Mouse (Mus musculus): Measurements from ENCODE around the gene Ppil6.

Ppil6 gene

DNA sequence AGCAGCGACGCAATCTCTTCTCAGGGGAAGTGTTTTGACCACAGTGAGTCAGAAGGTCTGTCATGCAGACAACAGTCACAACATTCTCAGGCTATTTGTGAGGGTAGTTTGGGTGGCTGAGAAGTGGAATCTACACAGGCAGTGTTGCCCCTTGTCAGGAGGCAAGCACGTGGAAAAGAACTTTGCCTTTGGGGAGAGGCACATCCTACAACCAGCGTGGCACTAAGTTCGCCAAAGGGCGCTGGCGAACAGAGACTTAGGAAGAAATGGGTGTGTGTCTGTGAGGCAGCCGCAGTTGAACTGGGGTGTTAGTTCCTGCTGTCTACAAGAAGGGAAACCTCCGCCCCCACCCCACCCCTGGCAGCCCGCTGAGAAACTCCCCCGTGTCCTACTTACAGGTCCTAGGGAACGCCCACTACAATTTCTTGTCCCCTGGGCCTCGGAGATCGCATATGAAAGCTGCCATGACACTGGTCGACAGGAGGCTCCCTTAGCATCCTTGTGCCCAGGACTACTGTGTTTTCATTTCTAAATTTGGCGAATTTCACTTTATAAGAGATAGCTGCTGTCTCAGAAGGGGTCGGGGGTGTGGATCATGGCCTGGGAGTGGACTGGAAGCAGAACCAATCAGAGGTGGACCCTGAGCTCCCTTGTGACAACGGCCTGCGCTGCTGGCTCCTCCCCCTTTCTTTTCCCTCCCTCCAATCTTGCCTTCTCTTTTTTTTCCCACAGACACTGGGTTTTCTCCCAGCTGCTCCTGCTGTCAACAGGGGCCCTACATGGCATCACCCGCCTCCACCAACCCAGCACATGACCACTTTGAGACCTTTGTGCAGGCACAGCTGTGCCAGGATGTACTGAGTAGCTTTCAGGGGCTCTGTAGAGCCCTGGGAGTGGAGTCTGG, 12.7 kb upstream of the Ppil6 start:
- in situ Hi-C loops (cut with MboI, MseI): loop anchor here (25.0 kb wide), 1 partner anchor 785 kb away; no protein-coding TSS in a partner anchor

DNA sequence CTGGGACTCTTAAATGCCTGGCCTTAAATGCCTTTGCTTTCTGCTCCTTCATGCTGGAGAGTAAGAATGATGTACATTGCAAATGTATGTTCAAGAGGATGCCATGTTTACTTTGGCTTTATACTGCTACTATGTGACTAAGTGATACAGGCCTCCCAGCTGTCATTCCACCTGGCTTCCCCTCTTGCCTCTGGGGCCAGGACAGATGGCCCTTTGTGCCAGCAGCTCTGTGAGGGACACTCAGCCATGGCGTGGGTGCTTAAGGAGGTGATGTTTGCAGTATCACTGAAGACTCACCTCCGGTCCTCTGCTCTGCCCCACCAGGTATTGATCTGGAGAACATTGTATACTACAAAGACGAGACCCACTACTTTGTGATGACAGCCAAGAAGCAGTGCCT, 10.3 kb upstream of the Ppil6 start:
- in situ Hi-C loops (cut with MboI, MseI): loop anchor here (25.0 kb wide), 1 partner anchor 782 kb away; no protein-coding TSS in a partner anchor

DNA sequence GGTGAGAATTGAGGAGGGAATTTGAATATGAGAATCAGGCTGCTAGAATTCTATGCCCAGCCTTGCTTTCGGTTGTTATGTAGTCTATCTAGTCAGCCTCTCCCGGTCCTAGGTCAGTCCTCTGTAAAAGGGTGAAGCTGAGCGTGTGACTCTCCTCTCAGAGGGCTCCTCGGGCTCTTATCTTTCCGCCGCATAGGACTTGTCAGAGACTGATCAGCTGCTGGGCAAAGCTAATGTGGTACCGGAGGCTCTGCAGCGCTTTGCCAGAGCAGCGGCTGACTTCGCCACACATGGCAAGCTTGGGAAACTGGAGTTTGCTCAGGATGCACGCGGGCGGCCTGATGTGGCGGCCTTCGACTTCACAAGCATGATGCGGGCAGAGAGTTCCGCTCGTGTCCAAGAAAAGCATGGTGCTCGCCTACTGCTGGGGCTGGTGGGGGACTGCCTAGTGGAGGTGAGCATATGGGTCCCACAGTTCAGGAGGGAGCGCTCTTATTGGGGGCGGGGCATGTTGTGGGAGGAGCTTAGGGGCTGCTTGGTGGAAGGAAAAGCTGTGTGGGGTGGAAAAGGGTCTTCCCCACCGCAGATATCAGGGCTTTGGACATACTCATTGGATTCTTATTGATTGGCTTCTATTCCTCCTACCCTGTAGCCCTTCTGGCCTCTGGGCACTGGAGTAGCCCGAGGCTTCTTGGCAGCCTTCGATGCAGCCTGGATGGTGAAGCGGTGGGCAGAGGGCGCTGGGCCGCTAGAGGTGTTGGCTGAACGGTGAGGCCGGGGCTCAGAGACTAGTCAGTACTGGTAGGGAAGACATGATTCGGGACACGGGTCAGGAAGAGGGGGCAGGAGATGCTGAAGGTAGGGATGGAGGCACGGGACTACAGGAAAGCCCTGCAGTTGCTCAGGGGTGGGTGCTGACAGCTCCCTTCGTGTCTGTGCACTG, 9.0 kb upstream of the Ppil6 start:
- in situ Hi-C loops (cut with MboI, MseI): loop anchor here (25.0 kb wide), 1 partner anchor 781 kb away; no protein-coding TSS in a partner anchor

DNA sequence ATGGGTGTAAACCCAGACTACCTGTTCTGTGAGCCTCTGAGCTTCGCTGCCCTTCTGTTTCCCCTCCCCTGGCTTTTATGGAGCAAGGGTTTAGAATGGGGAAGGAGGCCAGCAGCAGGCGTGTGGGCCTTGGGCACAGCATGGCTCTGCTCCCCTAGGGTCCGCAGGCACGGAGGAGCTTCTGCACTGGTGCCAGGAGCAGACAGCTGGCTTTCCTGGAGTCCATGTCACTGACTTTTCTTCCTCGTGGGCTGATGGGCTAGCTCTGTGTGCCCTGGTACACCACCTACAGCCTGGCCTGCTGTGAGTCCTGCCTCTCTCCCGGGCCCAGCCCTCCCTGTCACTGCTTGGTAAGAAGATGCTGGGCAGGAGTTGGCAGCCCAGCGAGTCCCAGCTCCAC, 7.8 kb upstream of the Ppil6 start:
- in situ Hi-C loops (cut with MboI, MseI): loop anchor here (25.0 kb wide), 1 partner anchor 780 kb away; no protein-coding TSS in a partner anchor

DNA sequence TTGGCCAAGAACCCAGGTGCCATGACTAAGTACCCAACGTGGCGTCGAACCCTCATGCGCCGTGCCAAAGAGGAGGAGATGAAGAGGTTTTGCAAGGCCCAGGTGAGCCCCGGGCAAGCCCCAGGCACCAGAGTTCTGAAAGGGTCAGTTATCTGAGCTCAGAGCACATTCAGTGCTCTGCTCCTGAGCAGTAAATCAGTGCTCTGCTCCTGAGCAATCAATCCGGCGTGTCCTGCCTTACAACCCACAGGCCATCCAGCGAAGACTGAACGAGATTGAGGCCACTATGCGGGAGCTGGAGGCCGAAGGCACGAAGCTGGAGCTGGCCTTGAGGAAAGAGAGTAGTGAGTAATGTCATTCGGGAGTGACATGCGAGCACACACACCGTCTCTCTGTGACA, 4.5 kb upstream of the Ppil6 start:
- in situ Hi-C loops (cut with MboI, MseI): loop anchor here (25.0 kb wide), 1 partner anchor 777 kb away; no protein-coding TSS in a partner anchor

DNA sequence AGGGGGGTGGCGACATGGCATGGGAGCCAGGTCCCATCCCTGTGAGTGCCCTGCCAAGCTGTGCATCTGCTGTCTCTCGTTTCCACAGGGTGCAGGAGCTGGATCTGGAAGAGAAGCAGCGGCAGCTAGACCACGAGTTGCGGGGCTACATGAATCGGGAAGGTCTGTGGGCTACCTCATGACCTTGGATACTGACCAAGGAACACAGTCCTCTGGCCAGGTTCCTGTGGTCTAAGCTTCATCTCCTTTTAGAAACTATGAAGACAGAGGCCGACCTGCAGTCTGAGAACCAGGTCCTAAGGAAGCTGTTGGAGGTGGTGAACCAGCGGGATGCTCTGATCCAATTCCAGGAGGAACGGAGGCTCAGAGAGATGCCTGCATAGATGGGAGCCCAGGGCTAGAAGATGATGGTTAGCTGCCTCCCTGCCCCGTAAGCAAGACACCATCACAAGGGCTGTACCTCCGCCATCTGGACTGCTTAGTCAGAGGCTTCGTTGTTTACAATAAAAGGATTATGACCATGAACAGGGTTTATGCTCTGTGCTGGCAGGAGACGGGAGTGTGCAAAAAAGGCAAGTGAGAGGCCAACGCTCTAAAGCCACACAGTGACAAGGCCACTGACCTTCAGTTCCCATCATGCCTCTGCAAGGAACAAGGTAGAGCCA, 3.6 kb upstream of the Ppil6 start:
- in situ Hi-C loops (cut with MboI, MseI): loop anchor here (25.0 kb wide), 1 partner anchor 776 kb away; no protein-coding TSS in a partner anchor

DNA sequence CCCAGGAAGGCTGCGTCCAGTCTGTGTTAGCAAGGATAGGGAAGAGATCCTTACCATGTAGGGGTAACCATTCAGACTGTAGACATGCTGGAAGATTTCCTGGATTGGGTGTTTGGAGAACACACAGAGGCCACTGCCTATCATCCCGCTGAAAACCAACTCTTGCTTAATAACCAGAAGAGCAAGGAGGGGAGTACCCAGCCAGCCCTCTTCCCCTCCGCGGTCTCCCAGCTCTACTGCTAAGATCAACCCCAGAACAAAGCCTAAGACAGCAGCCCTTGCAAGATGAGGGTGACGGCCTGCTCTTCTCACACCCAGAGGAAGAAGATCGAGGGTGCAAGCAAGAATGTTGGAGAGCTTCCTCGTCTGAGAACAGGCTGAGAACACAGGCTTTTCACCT, 1.4 kb upstream of the Ppil6 start:
- in situ Hi-C loops (cut with MboI, MseI): loop anchor here (25.0 kb wide), 1 partner anchor 773 kb away; no protein-coding TSS in a partner anchor

DNA sequence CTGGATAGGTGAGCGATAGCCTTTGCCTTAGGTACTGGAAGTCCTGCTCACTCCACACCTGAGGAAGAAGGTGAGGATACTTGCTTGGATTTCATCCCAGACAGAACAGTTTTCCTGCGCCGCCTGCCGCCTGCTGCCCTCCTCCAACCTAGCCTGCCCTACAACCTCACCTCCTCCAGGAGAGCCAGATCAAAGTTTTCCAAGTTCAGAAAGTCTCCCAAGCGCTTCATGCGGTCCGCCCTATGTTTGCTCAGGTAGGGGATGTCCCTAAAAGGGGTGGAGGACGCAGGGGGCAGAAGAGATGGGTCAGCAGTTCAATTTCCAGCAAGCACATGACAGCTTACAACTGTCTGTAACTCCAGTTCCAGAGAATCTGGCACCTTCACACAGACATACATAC, 945 bp upstream of the Ppil6 start:
- in situ Hi-C loops (cut with MboI, MseI): loop anchor here (25.0 kb wide), 1 partner anchor 773 kb away; no protein-coding TSS in a partner anchor

DNA sequence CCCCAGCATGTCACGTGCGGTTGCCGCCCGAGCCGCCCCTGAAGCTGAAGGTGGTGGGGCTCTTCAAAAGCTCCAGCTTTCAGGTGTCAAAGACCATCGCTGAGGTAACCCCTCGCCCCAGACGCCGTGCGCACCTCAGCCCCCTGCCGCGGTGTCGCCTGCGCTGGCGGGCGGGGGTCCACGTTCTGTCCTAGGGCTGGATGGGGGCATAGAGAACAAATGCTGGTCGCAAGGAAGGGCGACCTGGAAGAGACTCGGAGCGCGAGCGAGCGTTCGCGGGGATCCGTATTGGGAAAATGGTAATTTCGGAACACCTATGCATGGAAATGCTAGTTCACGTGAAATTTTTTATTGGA, 257 bp downstream of the Ppil6 start:
- in situ Hi-C loops (cut with MboI, MseI): loop anchor here (25.0 kb wide), 1 partner anchor 772 kb away; no protein-coding TSS in a partner anchor

DNA sequence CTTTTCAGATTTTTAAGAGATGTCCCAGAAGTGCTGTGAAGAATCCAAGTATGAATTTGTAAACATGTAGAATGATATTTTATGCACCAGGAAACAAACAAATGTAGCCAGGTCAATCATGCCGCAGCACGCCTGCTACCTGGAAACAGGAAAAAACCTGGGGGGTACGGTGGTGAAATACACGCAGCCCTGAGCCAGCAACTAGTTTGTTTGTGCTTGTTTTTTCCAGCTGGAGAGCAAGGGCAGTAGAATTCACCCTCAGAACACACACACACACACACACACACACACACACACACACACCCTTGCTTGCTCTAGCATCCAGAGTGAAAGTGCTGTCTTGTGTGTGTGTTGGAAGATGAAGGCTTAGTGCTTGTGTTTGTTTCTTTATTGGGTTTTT, 872 bp downstream of the Ppil6 start:
- in situ Hi-C loops (cut with MboI, MseI): loop anchor here (25.0 kb wide), 1 partner anchor 771 kb away; no protein-coding TSS in a partner anchor

DNA sequence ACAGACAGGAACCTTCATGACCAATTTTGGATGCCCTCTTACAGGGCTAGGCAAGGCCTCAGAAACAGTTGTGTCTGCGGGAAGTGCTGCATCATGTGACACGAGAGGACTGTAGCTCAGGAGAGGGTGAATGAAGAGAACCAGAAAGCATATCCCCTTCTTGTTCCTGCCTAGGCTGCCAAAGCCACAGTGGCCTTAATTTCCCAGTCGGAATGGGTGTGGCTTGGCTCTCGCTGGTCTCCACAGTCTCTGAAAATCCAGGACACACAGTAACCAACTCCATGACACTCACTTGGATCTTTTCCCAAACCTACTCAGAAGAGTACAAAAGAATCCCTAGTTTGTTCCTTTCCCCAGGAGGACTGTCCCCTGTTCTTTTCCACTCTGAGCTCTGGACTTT, 10.7 kb downstream of the Ppil6 start:
- in situ Hi-C loops (cut with MboI, MseI): no loop called here

DNA sequence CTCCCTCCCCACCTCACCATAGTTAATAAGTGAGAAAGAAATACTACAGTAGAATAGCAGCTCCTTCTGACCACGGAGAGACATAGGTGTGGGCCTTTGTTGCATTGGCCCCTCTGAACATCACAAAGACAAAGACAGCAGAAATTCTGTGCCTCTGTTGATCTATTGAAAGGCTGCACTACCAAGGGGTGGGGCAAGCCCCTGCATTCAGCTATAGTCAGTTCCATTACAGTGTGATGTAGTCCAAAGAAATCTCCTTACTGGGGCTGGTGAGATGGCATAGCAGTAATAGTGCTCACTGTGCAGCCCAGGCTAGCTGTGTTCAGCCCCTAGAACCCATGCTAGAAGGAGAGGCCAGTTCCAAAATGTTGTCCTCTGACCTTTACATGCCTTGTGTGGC, 14.8 kb downstream of the Ppil6 start:
- in situ Hi-C loops (cut with MboI, MseI): loop anchor here (5.0 kb wide), 1 partner anchor 73 kb away; no protein-coding TSS in a partner anchor

DNA sequence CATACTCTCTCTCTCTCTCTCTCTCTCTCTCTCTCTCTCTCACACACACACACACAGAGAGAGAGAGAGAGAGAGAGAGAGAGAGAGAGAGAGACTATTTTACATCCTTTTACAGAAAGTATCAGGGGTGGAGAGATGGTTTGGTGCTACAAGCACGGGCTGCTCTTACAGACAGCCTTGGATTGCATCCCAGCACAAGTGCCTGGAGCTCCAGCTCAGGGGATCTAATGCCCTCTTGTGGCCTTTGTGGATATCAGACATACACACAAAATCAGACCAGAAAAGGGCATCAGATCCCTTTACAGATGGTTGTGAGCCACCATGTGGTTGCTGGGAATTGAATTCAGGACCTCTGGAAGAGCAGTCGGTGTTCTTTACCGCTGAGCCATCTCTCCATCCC, 15.2 kb downstream of the Ppil6 start:
- in situ Hi-C loops (cut with MboI, MseI): loop anchor here (5.0 kb wide), 1 partner anchor 73 kb away; no protein-coding TSS in a partner anchor

DNA sequence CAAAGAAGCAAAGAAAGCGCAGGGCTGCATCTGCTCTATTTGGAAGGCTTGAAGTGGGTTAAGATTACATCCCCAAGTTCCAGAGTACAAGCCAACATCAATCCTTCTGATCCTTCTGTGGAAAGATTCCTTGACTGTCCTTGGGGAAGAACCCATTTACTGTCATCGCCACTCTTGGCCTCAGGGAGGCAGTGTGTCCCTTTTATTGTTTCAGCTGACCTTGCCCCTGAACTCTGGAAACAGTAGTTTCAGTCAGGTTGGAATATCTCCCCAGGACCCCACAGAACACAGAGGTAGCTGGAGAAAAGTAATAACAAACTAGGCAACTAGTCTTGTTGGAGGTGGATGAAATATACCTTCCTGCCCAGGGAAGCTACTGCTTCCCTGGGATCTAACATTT, 18.9 kb downstream of the Ppil6 start:
- in situ Hi-C loops (cut with MboI, MseI): loop anchor here (5.0 kb wide), 1 partner anchor 77 kb away; no protein-coding TSS in a partner anchor

DNA sequence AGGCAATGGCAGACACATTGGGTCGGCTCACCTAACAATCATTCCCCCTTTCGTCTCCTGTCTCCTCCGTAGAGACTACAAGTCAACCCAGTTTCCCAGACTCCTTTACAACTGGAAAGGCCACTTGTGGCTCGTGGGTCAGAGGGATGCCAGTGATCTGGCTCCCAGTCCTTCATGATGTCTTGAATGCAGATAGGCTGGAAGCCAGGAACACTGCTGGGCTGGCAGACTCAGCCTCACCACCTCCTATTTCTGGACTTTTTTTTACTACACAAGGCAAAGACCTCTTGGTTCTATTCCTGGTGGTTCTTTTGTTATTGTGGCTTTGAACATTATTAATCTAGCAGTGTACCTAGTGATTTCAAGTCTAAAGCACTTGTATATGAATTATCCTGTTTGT, 24.1 kb downstream of the Ppil6 start:
- in situ Hi-C loops (cut with MboI, MseI): loop anchor here (10.0 kb wide), 2 partner anchors 160 to 280 kb away; no protein-coding TSS in a partner anchor

DNA sequence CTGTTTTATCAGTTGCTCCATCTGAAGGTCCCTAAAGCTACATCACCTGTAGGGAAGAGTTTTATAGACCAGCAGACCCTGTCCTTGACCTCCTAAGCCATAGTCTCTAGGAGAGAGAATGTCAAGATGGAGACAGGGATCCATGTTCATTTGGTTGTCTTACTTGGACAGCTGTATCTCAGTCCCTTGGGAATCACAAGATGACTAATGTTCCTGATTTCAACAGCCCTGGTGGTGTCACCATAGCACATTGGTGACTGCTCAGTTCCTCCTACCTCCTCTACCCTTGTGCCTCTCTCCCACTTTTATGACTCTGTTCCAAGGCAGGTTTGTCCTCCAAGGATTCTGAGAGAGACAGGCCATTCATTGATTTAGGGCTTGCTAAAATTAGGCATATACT, 24.7 kb downstream of the Ppil6 start:
- in situ Hi-C loops (cut with MboI, MseI): loop anchor here (5.0 to 10.0 kb wide), 3 partner anchors 160 to 280 kb away; no protein-coding TSS in a partner anchor

DNA sequence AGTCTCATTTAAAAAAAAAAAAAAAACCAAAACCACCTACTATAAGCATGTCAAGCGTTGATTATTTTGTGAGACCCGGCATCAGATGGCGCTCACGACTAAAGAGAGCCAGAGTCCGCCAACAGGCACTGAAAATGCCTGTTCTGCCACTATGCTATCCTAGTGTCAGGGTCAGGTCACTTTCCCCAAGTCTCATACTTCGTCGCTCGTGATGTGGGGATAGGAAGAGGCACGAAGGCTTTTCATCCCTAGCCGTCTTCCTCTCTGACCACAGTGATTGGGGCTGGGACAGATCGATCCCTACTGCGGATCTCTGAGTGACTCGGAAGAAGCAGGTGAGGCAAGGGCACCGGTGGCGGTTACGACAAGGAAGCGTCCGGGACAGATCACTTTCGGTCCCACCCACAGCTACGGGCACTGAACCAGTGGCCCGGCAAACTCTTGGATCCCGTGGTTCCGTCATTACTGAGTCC, 28.3 kb downstream of the Ppil6 start:
- in situ Hi-C loops (cut with MboI, MseI): loop anchor here (5.0 to 10.0 kb wide), 3 partner anchors 156 to 276 kb away; no protein-coding TSS in a partner anchor

DNA sequence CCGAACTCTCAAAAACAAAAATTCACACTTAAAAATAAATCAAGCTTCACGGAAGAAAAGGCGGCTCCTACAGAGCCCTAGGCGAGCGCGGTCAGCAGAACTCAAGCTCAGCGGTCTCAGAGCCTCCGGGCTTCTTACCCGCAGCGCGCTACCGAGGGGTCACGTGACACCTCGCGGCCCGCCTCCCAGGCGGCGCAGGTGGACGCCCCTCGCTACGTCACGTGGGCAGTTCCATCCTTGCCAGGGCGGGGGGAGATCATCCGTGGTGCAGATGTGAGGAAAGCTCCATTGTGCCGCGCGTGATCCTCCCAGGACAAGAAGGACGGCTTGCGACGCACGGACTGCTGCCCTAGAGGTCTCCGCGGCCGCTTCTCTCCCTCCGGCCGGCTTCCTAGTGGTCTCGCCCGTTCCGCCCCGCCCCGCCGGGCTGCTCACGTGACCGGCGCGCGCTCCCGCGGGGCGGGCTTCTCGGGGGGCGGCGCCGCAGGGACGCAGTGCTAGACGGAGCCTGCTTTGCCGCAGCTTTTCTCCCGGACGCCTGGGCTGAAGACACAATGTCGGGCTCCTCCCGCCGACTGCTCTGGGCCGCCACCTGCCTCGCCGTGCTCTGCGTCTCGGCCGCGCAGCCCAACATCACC, 28.9 kb downstream of the Ppil6 start, which contains the start of gene Cd164:
TSS of gene Cd164 (plus strand) at position 434 of the 638 bp plus-strand sequence.
- in situ Hi-C loops (cut with MboI, MseI): loop anchor here (5.0 to 10.0 kb wide), 3 partner anchors 156 to 276 kb away; no protein-coding TSS in a partner anchor

DNA sequence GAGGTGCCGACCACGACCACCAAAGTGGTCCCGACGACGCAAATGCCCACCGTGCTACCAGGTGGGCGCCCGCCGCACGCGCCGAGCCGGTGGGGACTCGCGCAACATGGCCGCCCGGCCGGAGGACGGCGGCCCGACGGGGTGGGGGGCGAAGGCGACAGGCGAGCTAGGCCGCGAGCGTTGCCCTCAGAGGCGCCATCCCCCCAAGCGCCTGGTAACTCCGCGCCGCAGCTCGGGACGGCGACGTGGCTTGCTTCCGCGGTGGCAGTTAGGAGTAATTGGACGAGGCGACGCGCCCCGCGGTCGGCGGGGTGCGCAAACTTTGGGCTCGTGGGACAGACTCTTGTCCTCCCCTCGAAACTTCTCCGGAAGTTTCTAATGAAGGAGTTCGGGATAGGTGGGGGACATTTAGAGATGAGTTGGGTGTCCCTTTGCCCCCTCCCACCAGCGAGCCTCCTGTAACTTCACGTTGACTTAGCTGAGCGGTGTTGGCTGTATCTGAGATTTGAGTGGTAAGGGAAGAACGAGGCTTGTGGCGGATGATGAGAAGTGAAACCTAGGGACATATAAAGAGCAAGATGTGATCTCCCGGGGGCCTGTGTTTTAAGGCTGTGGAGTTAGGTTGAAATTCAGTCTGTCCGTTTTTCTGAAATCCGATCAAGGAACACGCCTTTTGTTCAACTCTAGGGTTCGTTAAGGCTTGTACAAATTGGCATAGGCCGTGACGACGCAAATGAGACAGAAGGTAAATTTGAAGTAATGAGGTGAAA, 29.6 kb downstream of the Ppil6 start:
- in situ Hi-C loops (cut with MboI, MseI): loop anchor here (5.0 to 10.0 kb wide), 3 partner anchors 155 to 275 kb away; no protein-coding TSS in a partner anchor

All from T-helper 2 cell (primary cell).